Mouse (Mus musculus) heart, postnatal 0 days (tissue): ENCODE results near the gene Camkmt.

Experiments used
- CTCF ChIP-seq: IDR thresholded peaks from 2 replicates; pipeline ENCODE4 v1.5.1; 2016; ENCODE audit warnings: antibody characterized with exemption, control low read depth, low read depth
- EP300 ChIP-seq: IDR thresholded peaks from 2 replicates; pipeline ENCODE4 v1.6.1; 2016; ENCODE audit warnings: antibody characterized with exemption, low read depth

DNA sequence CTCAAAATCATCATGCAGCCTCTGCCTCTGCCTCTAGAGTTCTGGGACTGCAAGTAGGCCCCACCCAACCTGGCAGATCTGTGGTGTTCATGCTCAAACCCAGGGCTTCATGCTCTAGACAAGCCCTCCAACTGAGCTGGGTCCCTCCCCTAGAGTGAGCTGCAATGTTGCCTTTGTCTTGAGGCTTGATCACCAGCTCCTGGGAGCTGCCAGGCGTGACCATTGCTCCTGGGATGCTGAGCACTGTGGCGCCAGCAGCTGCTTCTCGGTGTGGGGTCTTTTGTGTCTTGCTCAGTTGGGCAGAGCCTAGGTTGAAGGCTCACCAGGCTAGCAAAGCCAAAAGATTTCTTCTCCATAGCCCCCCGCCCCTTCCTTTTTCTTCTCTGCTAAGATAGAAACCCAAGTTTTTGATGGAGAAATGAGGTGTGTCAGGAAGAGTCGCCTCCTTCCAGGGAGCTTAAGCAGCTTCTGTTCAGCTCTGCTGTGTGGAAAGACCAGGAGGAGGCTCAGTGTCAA is 382.4 kb downstream of the Camkmt start:
- TF ChIP-seq EP300: no peak
- TF ChIP-seq CTCF: no peak
